Mouse (Mus musculus): Measurements from ENCODE around the gene Daxx. TPM values are rescaled to one million over a fixed set of nuclear protein-coding genes. Genes with fewer than 3 reads are reported as not detected.
"Not testable (repeated sequence)": the region's sequence is repeated elsewhere in the genome, so short reads cannot be mapped to it uniquely, and the experiment has no call there.

Gene Daxx
- polyA plus RNA-seq (2015; fragmentation: Nextera tagmentation; extraction: Ambion mirVana): 59.6 and 65.4 TPM in 2 replicates

- H3K9me3 ChIP-seq: no peaks in the 10 kb centered on the region
- WGBS: under 1% methylated on average over 68 of the region's 68 CpGs
- H3K9ac ChIP-seq: peak within 1 kb of the TSS; percentile 90
- H3K4me1 ChIP-seq: peaks cover 27% of the 10 kb centered on the region
- peak within 1 kb of the TSS; percentile 89 for H3K4me3 ChIP-seq
- no peaks in the 10 kb centered on the region for H3K27me3 ChIP-seq
- ATAC-seq (ENCODE audit: low FRiP score, low read depth): peak; percentile 97
- peaks cover 36% of the 10 kb centered on the region for H3K36me3 ChIP-seq
- peak within 1 kb of the TSS; percentile 90 for H3K27ac ChIP-seq
- peak within 1 kb of the TSS; percentile 99 for H3K4me2 ChIP-seq (replicated peaks)
Measured at GRCm38 (mm10) chr17:33909077-33909868, at the start of gene Daxx. Gene Daxx, plus strand, starts transcription at chr17:33909414.

GRCm38 (mm10) chr17:33865330-33866030, 43.7 kb upstream of the Daxx start:
- H3K27ac ChIP-seq: no peak overlapping the region
- WGBS: 38% methylated on average over 9 of the region's 9 CpGs
- no peak for ATAC-seq (ENCODE audit: low FRiP score, low read depth)

GRCm38 (mm10) chr17:33873537-33873936, 35.7 kb upstream of the Daxx start, which contains the start of gene Gm7029:
Gene Gm7029, plus strand, starts transcription at chr17:33873837.
- H3K9me3 ChIP-seq; H3K9ac ChIP-seq; H3K4me2 ChIP-seq (replicated peaks); H3K27ac ChIP-seq; H3K4me3 ChIP-seq; H3K4me1 ChIP-seq; H3K27me3 ChIP-seq; ATAC-seq (ENCODE audit: low FRiP score, low read depth): not testable (repeated sequence)
- H3K36me3 ChIP-seq: peaks cover 31% of the 10 kb centered on the region
- WGBS: 81% methylated on average over 7 of the region's 12 CpGs

More at GRCm38 (mm10) chr17:33865330-33866030, 43.7 kb upstream of the Daxx start:
- Histone ChIP-seq H3K36me3 (no peaks in the 10 kb centered on the region), H3K4me3 (no peak overlapping the region), H3K4me1 (no peaks in the 10 kb centered on the region), H3K4me2 (replicated peaks) (no peak overlapping the region), H3K9ac (no peak overlapping the region), H3K27me3 (no peaks in the 10 kb centered on the region), H3K9me3 (no peaks in the 10 kb centered on the region)

GRCm38 (mm10) chr17:33874411-33874810, 34.8 kb upstream of the Daxx start:
- Histone ChIP-seq H3K9me3 (no peaks in the 10 kb centered on the region), H3K36me3 (peaks cover 37% of the 10 kb centered on the region), H3K4me3 (no peak overlapping the region), H3K27ac (no peak overlapping the region), H3K9ac (no peak overlapping the region), H3K4me2 (replicated peaks) (no peak overlapping the region), H3K4me1 (no peaks in the 10 kb centered on the region), H3K27me3 (no peaks in the 10 kb centered on the region)
- ATAC-seq (ENCODE audit: low FRiP score, low read depth): no peak
- WGBS: 87% methylated on average over 11 of the region's 11 CpGs

- not testable (repeated sequence) for H3K4me2 ChIP-seq (replicated peaks); H3K27ac ChIP-seq; H3K4me1 ChIP-seq; H3K27me3 ChIP-seq; ATAC-seq (ENCODE audit: low FRiP score, low read depth); H3K9me3 ChIP-seq; H3K9ac ChIP-seq; H3K4me3 ChIP-seq
- peaks cover 47% of the 10 kb centered on the region for H3K36me3 ChIP-seq
- 81% methylated on average over 5 of the region's 5 CpGs for WGBS
Measured at GRCm38 (mm10) chr17:33875797-33876196, 33.4 kb upstream of the Daxx start.

- not testable (repeated sequence) for H3K4me3 ChIP-seq; H3K27me3 ChIP-seq; H3K9me3 ChIP-seq; H3K27ac ChIP-seq; ATAC-seq (ENCODE audit: low FRiP score, low read depth); H3K4me2 ChIP-seq (replicated peaks); H3K9ac ChIP-seq
- Histone ChIP-seq H3K4me1 (peaks cover 17% of the 10 kb centered on the region), H3K36me3 (peaks cover 56% of the 10 kb centered on the region)
- 96% methylated on average over 9 of the region's 11 CpGs for WGBS
Measured at GRCm38 (mm10) chr17:33884320-33884719, 24.9 kb upstream of the Daxx start.

GRCm38 (mm10) chr17:33887802-33888201, 21.4 kb upstream of the Daxx start:
- H3K27ac ChIP-seq; ATAC-seq (ENCODE audit: low FRiP score, low read depth); H3K27me3 ChIP-seq; H3K9me3 ChIP-seq; H3K9ac ChIP-seq; H3K4me3 ChIP-seq: not testable (repeated sequence)
- WGBS: 53% methylated on average over 2 of the region's 2 CpGs
- Histone ChIP-seq H3K4me1 (peaks cover 22% of the 10 kb centered on the region), H3K36me3 (peaks cover 31% of the 10 kb centered on the region), H3K4me2 (replicated peaks) (peak overlapping the region; percentile 72)

- H3K4me3 ChIP-seq: 0 out of 2 replicates have a peak overlapping the region, but pooled peaks have one; percentile 5
Measured at GRCm38 (mm10) chr17:33888230-33888629, 21.0 kb upstream of the Daxx start.

GRCm38 (mm10) chr17:33889941-33890532, 19.2 kb upstream of the Daxx start:
- H3K4me2 ChIP-seq (replicated peaks): peak overlapping the region; percentile 72
- not testable (repeated sequence) for H3K27ac ChIP-seq, H3K27me3 ChIP-seq, H3K9me3 ChIP-seq
- peaks cover 22% of the 10 kb centered on the region for H3K4me1 ChIP-seq
- H3K36me3 ChIP-seq: peaks cover 15% of the 10 kb centered on the region
- ATAC-seq (ENCODE audit: low FRiP score, low read depth): peak; percentile 13
- under 1% methylated on average over 40 of the region's 44 CpGs for WGBS
- H3K4me3 ChIP-seq: peak overlapping the region; percentile 64
- H3K9ac ChIP-seq: peak overlapping the region; percentile 77

More at GRCm38 (mm10) chr17:33888230-33888629, 21.0 kb upstream of the Daxx start:
- not testable (repeated sequence) for H3K9me3 ChIP-seq; H3K9ac ChIP-seq; H3K27ac ChIP-seq; ATAC-seq (ENCODE audit: low FRiP score, low read depth); H3K27me3 ChIP-seq
- Histone ChIP-seq H3K4me1 (peaks cover 22% of the 10 kb centered on the region), H3K36me3 (peaks cover 28% of the 10 kb centered on the region), H3K4me2 (replicated peaks) (peak overlapping the region; percentile 72)

GRCm38 (mm10) chr17:33890533-33891059, 18.6 kb upstream of the Daxx start, which contains the start of gene Kifc1:
Gene Kifc1, minus strand, starts transcription at chr17:33890661.
- H3K4me2 ChIP-seq (replicated peaks): peak within 1 kb of the TSS; percentile 72
- H3K9ac ChIP-seq: peak within 1 kb of the TSS; percentile 77
- peaks cover 22% of the 10 kb centered on the region for H3K4me1 ChIP-seq
- no peaks in the 10 kb centered on the region for H3K27me3 ChIP-seq
- peaks cover 12% of the 10 kb centered on the region for H3K36me3 ChIP-seq
- peak; percentile 100 for ATAC-seq (ENCODE audit: low FRiP score, low read depth)
- H3K9me3 ChIP-seq: no peaks in the 10 kb centered on the region
- WGBS: under 1% methylated on average over 49 of the region's 49 CpGs
- H3K4me3 ChIP-seq: peak within 1 kb of the TSS; percentile 64
- no peak within 1 kb of the TSS for H3K27ac ChIP-seq

- Histone ChIP-seq H3K36me3 (peaks cover 4% of the 10 kb centered on the region), H3K4me2 (replicated peaks) (no peak overlapping the region), H3K9ac (no peak overlapping the region), H3K9me3 (no peaks in the 10 kb centered on the region), H3K27ac (no peak overlapping the region), H3K27me3 (no peaks in the 10 kb centered on the region), H3K4me3 (no peak overlapping the region), H3K4me1 (peaks cover 22% of the 10 kb centered on the region)
- ATAC-seq (ENCODE audit: low FRiP score, low read depth): no peak
- WGBS: 66% methylated on average over 2 of the region's 2 CpGs
Measured at GRCm38 (mm10) chr17:33891357-33891756, 17.9 kb upstream of the Daxx start.

- H3K9me3 ChIP-seq; H3K4me3 ChIP-seq; H3K36me3 ChIP-seq; ATAC-seq (ENCODE audit: low FRiP score, low read depth); H3K4me2 ChIP-seq (replicated peaks); H3K27ac ChIP-seq; H3K27me3 ChIP-seq; H3K9ac ChIP-seq: not testable (repeated sequence)
- H3K4me1 ChIP-seq: peaks cover 22% of the 10 kb centered on the region
- WGBS: 68% methylated on average over 6 of the region's 6 CpGs
Measured at GRCm38 (mm10) chr17:33891892-33892291, 17.3 kb upstream of the Daxx start.

Measured in limb, embryonic 13.5 days (tissue).